Mouse (Mus musculus) hindbrain, embryonic 12.5 days (tissue): ENCODE measurements around the gene Arid4b. TPM values are rescaled to one million over a fixed set of nuclear protein-coding genes. Genes with fewer than 3 reads are reported as not detected.

Experiments used
- ATAC-seq: fragments of 200-750 bp; cut with Nextera tagmentation; 2 replicates; pipeline ENCODE4 v1.8.0; 2017; ENCODE audit warnings: moderate TSS enrichment; ENCODE audit not compliant: low FRiP score
- H3K27ac ChIP-seq: fragments of 300-500 bp; sonication (generic); 2 replicates; pipeline ENCODE4 v1.5.1; 2016; ENCODE audit warnings: mild to moderate bottlenecking
- H3K27me3 ChIP-seq: fragments of 300-500 bp; sonication (generic); 2 replicates; pipeline ENCODE4 v1.6.1; 2016; ENCODE audit warnings: mild to moderate bottlenecking
- H3K36me3 ChIP-seq: fragments of 300-500 bp; sonication (generic); 2 replicates; pipeline ENCODE4 v1.6.1; 2016; ENCODE audit warnings: mild to moderate bottlenecking
- H3K4me1 ChIP-seq: fragments of 300-500 bp; sonication (generic); 2 replicates; pipeline ENCODE4 v1.6.1; 2016
- H3K4me2 ChIP-seq: fragments of 300-500 bp; sonication (generic); replicated peaks from 2 replicates; pipeline ENCODE4 v1.6.1; 2016; ENCODE audit warnings: mild to moderate bottlenecking
- H3K4me3 ChIP-seq: fragments of 300-500 bp; sonication (generic); 2 replicates; pipeline ENCODE4 v1.5.1; 2016; ENCODE audit warnings: mild to moderate bottlenecking
- H3K9ac ChIP-seq: fragments of 300-500 bp; sonication (generic); 2 replicates; pipeline ENCODE4 v1.6.1; 2016; ENCODE audit warnings: mild to moderate bottlenecking, moderate library complexity
- H3K9me3 ChIP-seq: fragments of 300-500 bp; sonication (generic); replicated peaks from 2 replicates; pipeline ENCODE4 v1.6.1; 2016; ENCODE audit warnings: mild to moderate bottlenecking
- WGBS: fragments of 180-500 bp; shearing (Covaris S2); methylation state at CpG from one replicate; pipeline ENCODE4 v1.1.7; 2016; 5-methylcytosine and 5-hydroxymethylcytosine counted together
- polyA plus RNA-seq: library from polyadenylated mRNA; unstranded; fragments of >200 nt; fragmentation: Nextera tagmentation; extraction: Ambion mirVana; gene quantifications from 2 replicates; pipeline ENCODE4 v1.2.1, GENCODE M21; 2016

Arid4b gene
- polyA plus RNA-seq, 1 experiment from 2014 or later = 97.9 TPM

GRCm38 (mm10) chr13:14035875-14036630 lies 27.0 kb upstream of the Arid4b start:
- Histone ChIP-seq H3K27ac (no peak overlapping the region), H3K27me3 (no peaks in the 10 kb centered on the region), H3K9me3 (no peaks in the 10 kb centered on the region), H3K9ac (no peak overlapping the region), H3K4me3 (no peak overlapping the region), H3K4me1 (peaks cover 12% of the 10 kb centered on the region), H3K36me3 (no peaks in the 10 kb centered on the region; the same call in 1 of the 2 replicates), H3K4me2 (no peak overlapping the region)
- no peak for ATAC-seq
- WGBS = 95% methylated on average over 11 of the region's 11 CpGs

- Histone ChIP-seq H3K4me2 (peak overlapping the region; percentile 90), H3K27ac (peak overlapping the region; percentile 98), H3K36me3 (no peaks in the 10 kb centered on the region), H3K9ac (peak overlapping the region; percentile 87), H3K4me3 (peak overlapping the region; percentile 72), H3K27me3 (no peaks in the 10 kb centered on the region), H3K9me3 (no peaks in the 10 kb centered on the region), H3K4me1 (peaks cover 12% of the 10 kb centered on the region)
- WGBS = 2% methylated on average over 8 of the region's 8 CpGs
- peak; percentile 76 for ATAC-seq
These were observed 24.1 kb upstream of the Arid4b start for GRCm38 (mm10) chr13:14038911-14039291.

DNA sequence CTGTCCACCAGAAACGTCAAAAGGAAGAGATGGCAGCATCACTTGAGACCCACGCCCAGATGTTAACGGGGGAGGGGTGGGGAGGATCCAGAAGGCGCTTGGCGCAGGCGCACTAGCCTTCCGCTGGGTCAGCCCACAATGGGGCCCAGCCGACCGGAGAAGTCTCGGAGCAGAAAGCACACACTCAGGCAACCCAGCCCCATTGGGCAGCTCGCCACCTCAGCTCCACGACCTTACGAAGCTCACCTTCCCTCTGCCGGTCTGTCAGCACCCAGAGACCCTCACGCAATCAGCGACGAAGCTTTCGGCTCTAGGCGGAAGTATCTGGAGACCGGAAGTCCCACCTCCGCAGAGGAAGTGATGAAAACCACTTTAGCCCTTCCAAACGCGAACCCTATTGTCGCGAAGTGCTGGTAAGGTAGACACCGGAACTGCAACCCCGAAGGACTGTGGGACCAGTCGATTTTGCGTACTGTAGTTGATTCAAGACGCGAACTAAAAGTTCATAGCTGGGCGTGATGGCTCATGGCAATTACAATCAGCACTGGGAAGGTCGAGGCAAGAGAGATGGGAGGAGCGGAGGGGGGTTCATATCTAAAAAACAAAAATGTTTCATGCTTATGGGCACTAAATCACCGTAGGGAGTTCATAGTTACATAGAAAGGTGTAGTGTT lies 23.6 kb upstream of the Arid4b start, which contains the start of gene Tbce:
Gene Tbce, minus strand, starts transcription at position 347 of the 674 bp plus-strand sequence.
- Histone ChIP-seq H3K36me3 (no peaks in the 10 kb centered on the region), H3K27ac (peak within 1 kb of the TSS; percentile 98), H3K27me3 (no peaks in the 10 kb centered on the region), H3K4me3 (peak within 1 kb of the TSS; percentile 72), H3K4me2 (peak within 1 kb of the TSS; percentile 90), H3K9me3 (no peaks in the 10 kb centered on the region), H3K9ac (peak within 1 kb of the TSS; percentile 87), H3K4me1 (peaks cover 12% of the 10 kb centered on the region)
- WGBS = 1% methylated on average over 35 of the region's 35 CpGs
- ATAC-seq = peak; percentile 98

GRCm38 (mm10) chr13:14040186-14040585 lies 22.8 kb upstream of the Arid4b start:
- H3K4me2 ChIP-seq = peak overlapping the region; percentile 90
- H3K4me1 ChIP-seq = peaks cover 12% of the 10 kb centered on the region
- H3K27me3 ChIP-seq = no peaks in the 10 kb centered on the region
- no peaks in the 10 kb centered on the region for H3K36me3 ChIP-seq
- peak overlapping the region; percentile 44; the same call in 1 of the 2 replicates for H3K27ac ChIP-seq
- H3K9ac ChIP-seq = peak overlapping the region; percentile 87; the same call in 1 of the 2 replicates
- H3K9me3 ChIP-seq = no peaks in the 10 kb centered on the region
- 57% methylated on average over 5 of the region's 5 CpGs for WGBS
- ATAC-seq = no peak
- H3K4me3 ChIP-seq = peak overlapping the region; percentile 72

DNA sequence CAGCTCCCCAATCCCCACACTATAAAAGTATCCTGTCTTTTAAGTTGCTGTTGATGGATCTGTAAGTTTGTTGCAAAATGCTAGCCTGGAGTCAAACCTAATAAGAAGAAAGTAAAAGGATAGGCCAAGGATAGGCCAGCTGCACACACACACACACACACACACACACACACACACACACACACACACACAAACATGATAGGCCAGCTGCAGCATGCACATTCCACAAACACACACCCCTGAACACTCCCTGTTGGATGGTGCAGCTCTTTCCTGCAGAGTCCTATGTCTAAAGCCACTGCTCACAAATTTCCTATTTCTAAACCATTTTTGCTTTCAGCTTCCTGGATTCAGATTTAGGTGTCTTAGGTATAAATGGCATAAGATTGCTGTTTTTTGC lies 19.2 kb upstream of the Arid4b start:
- H3K9me3 ChIP-seq = no peaks in the 10 kb centered on the region
- H3K4me2 ChIP-seq = no peak overlapping the region
- peaks cover 24% of the 10 kb centered on the region for H3K36me3 ChIP-seq
- H3K4me3 ChIP-seq = no peak overlapping the region
- no peaks in the 10 kb centered on the region for H3K27me3 ChIP-seq
- H3K4me1 ChIP-seq = peaks cover 6% of the 10 kb centered on the region
- no peak overlapping the region for H3K27ac ChIP-seq
- H3K9ac ChIP-seq = no peak overlapping the region
- ATAC-seq = no peak

- no peak overlapping the region for H3K4me3 ChIP-seq
- no peak overlapping the region for H3K4me2 ChIP-seq
- ATAC-seq = no peak
- WGBS = 80% methylated on average over 2 of the region's 2 CpGs
- H3K9me3 ChIP-seq = no peaks in the 10 kb centered on the region
- no peak overlapping the region for H3K27ac ChIP-seq
- peaks cover 30% of the 10 kb centered on the region for H3K36me3 ChIP-seq
- H3K9ac ChIP-seq = no peak overlapping the region
- peaks cover 6% of the 10 kb centered on the region for H3K4me1 ChIP-seq
- H3K27me3 ChIP-seq = no peaks in the 10 kb centered on the region
These were observed 18.5 kb upstream of the Arid4b start for GRCm38 (mm10) chr13:14044521-14044920.

DNA sequence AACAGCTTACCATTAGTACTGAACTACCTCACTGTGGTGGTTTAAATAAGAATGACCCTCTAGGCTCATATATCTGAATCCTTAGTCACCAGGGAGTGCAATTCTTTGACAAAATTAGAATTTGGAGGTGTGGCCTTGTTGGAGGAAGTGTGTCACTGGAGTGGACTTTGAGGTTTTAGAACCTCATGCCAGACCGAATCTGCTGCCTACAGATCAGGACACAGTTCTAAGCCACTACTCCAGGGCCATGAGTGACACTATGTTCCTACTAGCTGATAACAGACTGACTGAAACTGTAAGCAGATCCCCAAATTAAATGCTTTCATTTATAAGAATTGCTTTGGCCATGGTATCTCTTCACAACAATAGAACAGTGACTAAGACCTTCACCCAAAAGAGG lies 13.2 kb upstream of the Arid4b start:
- Histone ChIP-seq H3K9me3 (no peaks in the 10 kb centered on the region), H3K27ac (no peak overlapping the region), H3K4me2 (no peak overlapping the region), H3K36me3 (peaks cover 71% of the 10 kb centered on the region), H3K4me1 (no peaks in the 10 kb centered on the region), H3K27me3 (no peaks in the 10 kb centered on the region), H3K9ac (no peak overlapping the region), H3K4me3 (no peak overlapping the region)
- 93% methylated on average over 1 of the region's 1 CpGs for WGBS
- no peak for ATAC-seq

DNA sequence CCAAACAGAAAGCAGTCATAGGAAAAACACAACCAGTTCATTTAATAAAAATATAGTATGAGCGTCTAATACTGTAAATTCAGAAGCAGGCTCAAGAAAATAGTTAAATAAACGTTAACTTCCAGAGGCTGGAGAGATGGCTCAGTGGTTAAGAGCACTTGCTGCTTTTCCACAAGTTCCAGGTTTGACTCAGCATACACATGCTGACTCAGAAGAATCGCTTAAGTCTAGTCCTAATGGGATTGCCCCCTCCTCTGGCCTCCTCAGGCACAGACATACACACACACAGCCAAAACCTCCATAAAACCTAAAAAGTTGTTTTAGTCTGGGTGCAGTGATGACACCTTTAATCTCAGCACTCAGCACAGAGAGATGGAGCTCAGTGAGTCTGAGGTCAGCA lies 6.2 kb upstream of the Arid4b start:
- H3K36me3 ChIP-seq = peaks cover 57% of the 10 kb centered on the region
- H3K4me1 ChIP-seq = peaks cover 7% of the 10 kb centered on the region; the same call in 1 of the 2 replicates
- WGBS = 95% methylated on average over 3 of the region's 3 CpGs
- H3K9me3 ChIP-seq = no peaks in the 10 kb centered on the region
- no peak overlapping the region for H3K4me2 ChIP-seq
- H3K27me3 ChIP-seq = no peaks in the 10 kb centered on the region
- H3K9ac ChIP-seq = no peak overlapping the region
- no peak overlapping the region for H3K27ac ChIP-seq
- H3K4me3 ChIP-seq = no peak overlapping the region
- ATAC-seq = no peak

DNA sequence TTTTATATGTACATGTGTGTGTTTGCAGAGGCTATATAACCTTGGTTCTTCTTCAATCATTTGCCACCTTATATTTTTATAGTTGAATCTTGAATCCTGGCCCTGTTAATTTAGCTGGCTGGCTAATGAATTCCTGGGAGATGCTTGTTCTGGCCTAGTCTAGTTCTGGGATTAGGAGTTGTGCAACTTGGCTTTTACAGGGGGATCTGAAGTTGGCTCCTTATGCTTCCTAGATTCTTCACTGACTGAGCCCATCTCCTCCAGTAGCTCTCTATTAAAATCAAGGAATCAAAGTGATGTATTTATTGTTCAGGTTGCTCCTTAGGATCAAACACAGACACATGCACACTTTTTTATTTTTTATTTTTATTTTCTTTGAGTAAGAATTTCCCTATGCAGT lies 3.5 kb upstream of the Arid4b start:
- Histone ChIP-seq H3K36me3 (peaks cover 31% of the 10 kb centered on the region), H3K9ac (no peak overlapping the region), H3K27me3 (no peaks in the 10 kb centered on the region), H3K4me2 (no peak overlapping the region), H3K4me1 (peaks cover 13% of the 10 kb centered on the region), H3K27ac (no peak overlapping the region), H3K4me3 (no peak overlapping the region), H3K9me3 (no peaks in the 10 kb centered on the region)
- ATAC-seq = no peak

DNA sequence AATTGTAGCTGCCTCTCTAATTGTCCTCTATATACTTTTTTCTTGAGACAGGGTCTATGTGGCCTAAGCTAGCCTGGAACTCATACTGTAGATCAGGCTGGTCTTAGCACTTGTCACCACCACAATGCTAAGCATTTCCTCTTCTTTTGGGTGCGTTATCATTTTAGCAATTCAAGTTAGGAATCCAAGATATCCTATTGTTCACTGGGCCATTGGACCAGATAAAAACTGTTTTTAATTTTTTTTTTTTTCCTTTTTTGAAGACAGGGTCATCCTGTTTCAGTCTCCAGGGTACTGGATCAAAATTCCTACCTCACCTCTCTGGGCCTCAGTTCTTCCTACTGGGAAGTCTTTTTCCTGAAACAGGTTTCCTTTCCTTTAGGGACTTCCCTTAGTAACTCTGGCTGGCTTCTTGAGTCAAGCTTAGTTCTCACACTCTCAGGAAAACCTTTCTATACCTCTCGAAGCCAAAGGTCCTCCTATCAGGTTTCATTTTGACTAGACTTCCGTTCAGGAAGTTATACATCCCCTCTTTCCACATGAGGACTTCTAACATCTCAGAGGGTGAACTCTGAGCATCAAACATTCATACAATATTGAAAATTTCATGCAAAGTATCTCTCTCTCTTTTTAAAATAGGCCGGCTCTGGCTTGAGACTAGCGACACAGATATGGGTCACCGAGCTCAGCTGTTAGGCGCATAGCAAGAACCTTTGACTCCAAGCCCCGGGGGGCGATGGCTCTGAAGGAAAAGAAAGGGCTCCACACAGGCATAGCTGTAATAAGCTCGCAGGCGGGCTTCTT lies 621 bp upstream of the Arid4b start:
- H3K9ac ChIP-seq = peak overlapping the region; percentile 88
- H3K4me2 ChIP-seq = peak overlapping the region; percentile 78
- 7% methylated on average over 11 of the region's 11 CpGs for WGBS
- no peaks in the 10 kb centered on the region for H3K9me3 ChIP-seq
- no peaks in the 10 kb centered on the region for H3K27me3 ChIP-seq
- H3K4me3 ChIP-seq = peak overlapping the region; percentile 100
- H3K36me3 ChIP-seq = peaks cover 8% of the 10 kb centered on the region
- peaks cover 27% of the 10 kb centered on the region for H3K4me1 ChIP-seq
- H3K27ac ChIP-seq = peak overlapping the region; percentile 91
- no peak for ATAC-seq

- 0% methylated on average over 15 of the region's 31 CpGs for WGBS
- H3K9me3 ChIP-seq = no peaks in the 10 kb centered on the region
- no peaks in the 10 kb centered on the region for H3K27me3 ChIP-seq
- H3K4me2 ChIP-seq = peak overlapping the region; percentile 78
- H3K4me1 ChIP-seq = peaks cover 29% of the 10 kb centered on the region
- H3K4me3 ChIP-seq = peak overlapping the region; percentile 100
- ATAC-seq = peak; percentile 56
- H3K9ac ChIP-seq = peak overlapping the region; percentile 99
- H3K27ac ChIP-seq = peak overlapping the region; percentile 97
- H3K36me3 ChIP-seq = peaks cover 11% of the 10 kb centered on the region; the same call in 1 of the 2 replicates
These were observed 875 bp downstream of the Arid4b start for GRCm38 (mm10) chr13:14063942-14064271.

GRCm38 (mm10) chr13:14064341-14065027 lies 1.5 kb downstream of the Arid4b start:
- peaks cover 6% of the 10 kb centered on the region; the same call in 1 of the 2 replicates for H3K36me3 ChIP-seq
- peak overlapping the region; percentile 100 for H3K4me3 ChIP-seq
- peak overlapping the region; percentile 99 for H3K9ac ChIP-seq
- H3K27ac ChIP-seq = peak overlapping the region; percentile 97
- H3K4me1 ChIP-seq = peaks cover 29% of the 10 kb centered on the region
- no peaks in the 10 kb centered on the region for H3K27me3 ChIP-seq
- under 1% methylated on average over 56 of the region's 65 CpGs for WGBS
- H3K4me2 ChIP-seq = peak overlapping the region; percentile 78
- no peaks in the 10 kb centered on the region for H3K9me3 ChIP-seq
- ATAC-seq = no peak
